Mouse (Mus musculus): Measurements from ENCODE around the gene Ppp3ca.

Gene Ppp3ca

GRCm38 (mm10) chr3:136714307-136715039 is 44.5 kb downstream of the Ppp3ca start:
- in situ Hi-C loops (cut with MboI; ENCODE audit: unreplicated experiment in 2 of 2) = no loop called here

DNA sequence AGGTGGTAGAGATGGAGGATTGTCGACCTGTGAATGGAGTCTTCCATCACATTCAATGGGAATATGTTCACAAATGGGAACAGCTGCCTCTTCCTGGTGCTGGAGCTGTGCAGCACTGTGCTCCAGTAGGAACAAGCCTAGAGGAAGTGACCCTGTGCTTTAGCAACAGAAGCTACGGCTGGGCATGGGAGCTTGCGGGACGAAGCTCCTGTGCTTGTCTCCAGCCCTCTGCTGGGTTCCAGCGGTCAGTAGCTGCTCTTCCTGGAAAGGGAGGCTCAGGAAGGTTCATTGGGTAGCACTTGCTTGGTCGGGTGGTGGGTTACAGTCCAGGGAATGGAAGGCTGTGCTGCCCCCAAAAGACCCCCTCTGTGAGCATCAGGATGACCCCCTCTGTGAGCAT is 46.3 kb downstream of the Ppp3ca start:
- in situ Hi-C loops (cut with MboI; ENCODE audit: unreplicated experiment in 2 of 2) = no loop called here

DNA sequence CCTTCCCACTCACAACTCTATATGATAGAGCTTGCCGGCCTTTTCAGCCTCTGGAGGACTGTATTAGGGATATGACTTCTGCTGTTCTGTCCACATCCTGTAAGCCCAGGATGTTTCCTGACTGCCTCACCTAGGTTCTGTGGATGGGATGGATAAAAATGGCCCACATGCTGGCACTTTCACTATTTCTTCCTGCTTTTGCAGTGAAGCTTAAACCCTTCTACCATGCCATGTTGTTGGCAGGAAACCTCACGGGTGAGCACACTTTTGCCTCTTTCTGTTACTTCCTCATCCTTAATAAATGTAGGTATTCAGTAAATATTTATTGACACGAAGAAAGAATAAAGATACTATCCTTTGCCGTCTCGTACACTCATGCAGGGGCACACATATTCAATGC is 48.5 kb downstream of the Ppp3ca start:
- in situ Hi-C loops (cut with MboI; ENCODE audit: unreplicated experiment in 2 of 2) = no loop called here

- in situ Hi-C loops (cut with MboI; ENCODE audit: unreplicated experiment in 2 of 2) = no loop called here
Observed at GRCm38 (mm10) chr3:136721241-136721640, 51.3 kb downstream of the Ppp3ca start.

GRCm38 (mm10) chr3:136721804-136722427 is 52.0 kb downstream of the Ppp3ca start:
- in situ Hi-C loops (cut with MboI; ENCODE audit: unreplicated experiment in 2 of 2) = no loop called here

GRCm38 (mm10) chr3:136722493-136722892 is 52.6 kb downstream of the Ppp3ca start:
- in situ Hi-C loops (cut with MboI; ENCODE audit: unreplicated experiment in 2 of 2) = no loop called here

DNA sequence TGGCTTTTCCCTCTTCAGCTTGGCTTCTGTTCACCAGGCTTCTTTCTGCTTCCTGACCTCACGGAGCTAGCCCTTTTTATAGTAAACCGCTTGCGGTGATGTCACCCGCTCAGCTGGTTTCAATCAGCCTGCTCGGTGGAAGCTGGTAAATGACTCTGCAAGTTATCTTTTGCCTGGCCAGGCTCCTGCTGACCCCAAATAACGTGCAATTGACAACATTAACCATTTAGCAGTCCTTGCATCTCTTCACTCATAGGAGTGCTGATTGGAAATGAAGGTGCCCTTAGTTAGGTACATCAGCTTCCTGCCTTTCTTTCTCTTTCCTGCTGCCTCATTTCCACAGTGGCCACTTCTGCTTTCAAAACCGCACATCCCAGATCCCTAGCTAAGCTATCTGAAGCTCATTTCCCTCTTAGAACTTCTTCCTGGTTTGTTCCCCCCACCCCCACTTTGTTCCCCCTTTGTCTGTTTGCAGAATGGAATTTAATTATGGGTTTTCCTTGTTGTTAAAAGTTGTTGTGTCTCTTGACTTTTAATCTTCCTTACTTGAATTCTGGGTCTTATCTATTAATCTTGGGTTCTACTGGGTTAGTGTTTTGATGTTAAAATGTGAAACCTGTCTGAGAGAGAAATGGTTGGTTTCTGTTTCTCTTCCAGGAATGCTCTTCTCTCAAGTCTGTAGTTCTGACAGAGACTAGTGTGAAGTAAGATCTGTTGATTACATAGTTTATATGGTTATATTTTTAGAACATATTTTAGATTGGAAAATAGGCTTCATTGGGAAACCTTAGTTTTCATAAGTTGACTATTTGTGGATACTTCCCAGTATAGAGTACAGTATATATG is 55.6 kb downstream of the Ppp3ca start:
- in situ Hi-C loops (cut with MboI; ENCODE audit: unreplicated experiment in 2 of 2) = no loop called here

- in situ Hi-C loops (cut with MboI; ENCODE audit: unreplicated experiment in 2 of 2) = no loop called here
Observed at GRCm38 (mm10) chr3:136727877-136728276, 58.0 kb downstream of the Ppp3ca start.

GRCm38 (mm10) chr3:136729978-136730377 is 60.1 kb downstream of the Ppp3ca start:
- in situ Hi-C loops (cut with MboI; ENCODE audit: unreplicated experiment in 2 of 2) = no loop called here

GRCm38 (mm10) chr3:136731579-136731978 is 61.7 kb downstream of the Ppp3ca start:
- in situ Hi-C loops (cut with MboI; ENCODE audit: unreplicated experiment in 2 of 2) = no loop called here

GRCm38 (mm10) chr3:136736021-136736420 is 66.1 kb downstream of the Ppp3ca start:
- in situ Hi-C loops (cut with MboI; ENCODE audit: unreplicated experiment in 2 of 2) = no loop called here

DNA sequence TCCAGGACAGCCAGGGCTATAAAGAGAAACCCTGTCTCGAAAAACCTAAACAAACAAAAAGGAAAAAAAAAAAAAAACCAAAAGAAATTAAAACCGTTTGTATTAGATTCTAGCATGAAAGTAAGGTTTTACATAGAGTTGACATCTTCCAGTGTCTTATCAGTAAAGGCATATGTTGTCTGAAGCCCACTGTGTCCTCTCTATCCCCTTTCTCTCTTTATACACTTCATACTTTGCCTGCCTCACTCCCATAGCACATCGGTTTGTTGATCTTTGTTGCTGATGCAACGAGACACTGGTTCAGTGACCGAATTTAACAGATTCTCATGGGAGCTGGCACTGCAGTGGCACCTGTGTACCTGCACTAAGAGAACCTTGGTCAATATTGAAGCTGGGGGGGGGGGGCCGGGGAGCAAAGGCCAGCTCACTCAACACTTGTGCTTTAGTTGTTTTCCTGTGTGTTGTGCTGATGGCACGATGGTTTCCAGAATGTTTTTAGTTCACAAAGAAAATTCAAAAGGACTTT is 66.9 kb downstream of the Ppp3ca start:
- in situ Hi-C loops (cut with MboI; ENCODE audit: unreplicated experiment in 2 of 2) = no loop called here

DNA sequence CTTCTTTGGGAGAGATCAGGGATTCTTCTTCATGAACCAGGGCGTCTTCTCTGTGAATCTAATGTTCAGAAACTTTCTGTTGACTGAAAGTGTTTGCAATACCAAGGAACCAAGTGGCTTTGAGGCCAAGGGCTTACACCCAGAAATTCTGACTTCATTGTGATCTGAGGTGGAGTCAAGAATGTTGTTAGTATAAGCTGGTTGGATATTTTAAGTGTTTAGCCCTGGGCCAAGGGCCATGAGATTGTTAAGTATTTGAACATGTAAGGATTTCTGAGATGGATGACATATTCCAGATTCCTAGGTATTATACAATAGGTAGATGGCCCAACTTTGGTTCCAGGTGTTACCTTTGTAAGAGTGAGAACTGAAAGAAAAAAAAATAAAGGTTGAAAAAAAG is 68.5 kb downstream of the Ppp3ca start:
- in situ Hi-C loops (cut with MboI; ENCODE audit: unreplicated experiment in 2 of 2) = no loop called here

DNA sequence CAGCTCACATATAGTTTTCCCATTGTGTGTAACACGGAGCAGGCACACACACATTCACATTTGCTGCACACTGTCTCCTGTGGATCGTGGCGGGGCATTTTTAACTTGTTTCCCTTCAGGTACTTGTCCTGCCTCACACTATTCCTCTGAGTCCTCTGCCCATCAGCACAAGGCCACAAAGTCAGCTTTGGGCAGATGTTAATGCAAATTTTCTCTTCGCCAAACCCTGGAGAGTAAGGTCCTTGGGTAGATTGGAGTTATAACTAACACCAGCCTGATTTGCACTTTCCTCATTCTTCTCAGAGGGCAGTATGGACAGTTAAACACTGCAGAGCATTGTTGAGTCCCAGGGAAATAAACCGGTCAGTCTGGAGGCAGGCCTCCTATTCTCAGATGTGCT is 69.0 kb downstream of the Ppp3ca start:
- in situ Hi-C loops (cut with MboI; ENCODE audit: unreplicated experiment in 2 of 2) = no loop called here

DNA sequence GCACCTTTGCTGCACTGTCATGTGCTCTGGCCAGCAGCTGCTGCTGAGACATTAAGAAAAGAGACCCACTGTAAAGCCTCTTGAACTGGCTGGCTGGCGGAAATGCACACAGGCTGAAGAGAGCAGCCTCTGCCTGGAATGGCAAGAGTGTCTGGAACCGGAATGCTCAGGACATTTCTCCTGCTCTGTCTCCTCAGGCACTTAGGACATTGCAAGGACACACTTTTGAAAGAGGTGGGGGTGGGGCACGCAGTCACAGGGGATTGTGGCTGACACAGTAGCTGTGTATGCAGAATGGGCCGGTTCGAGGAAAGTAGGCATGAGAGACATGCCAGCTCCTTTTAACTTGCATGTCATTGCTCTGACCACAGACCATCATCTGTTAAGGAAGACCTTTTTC is 71.7 kb downstream of the Ppp3ca start:
- in situ Hi-C loops (cut with MboI; ENCODE audit: unreplicated experiment in 2 of 2) = no loop called here

- in situ Hi-C loops (cut with MboI; ENCODE audit: unreplicated experiment in 2 of 2) = no loop called here
Observed at GRCm38 (mm10) chr3:136742258-136743057, 72.5 kb downstream of the Ppp3ca start.

- in situ Hi-C loops (cut with MboI; ENCODE audit: unreplicated experiment in 2 of 2) = no loop called here
Observed at GRCm38 (mm10) chr3:136744295-136744897, 74.5 kb downstream of the Ppp3ca start.

- in situ Hi-C loops (cut with MboI; ENCODE audit: unreplicated experiment in 2 of 2) = no loop called here
Observed at GRCm38 (mm10) chr3:136745456-136745855, 75.5 kb downstream of the Ppp3ca start.

- in situ Hi-C loops (cut with MboI; ENCODE audit: unreplicated experiment in 2 of 2) = no loop called here
Observed at GRCm38 (mm10) chr3:136748761-136749476, 79.0 kb downstream of the Ppp3ca start.

DNA sequence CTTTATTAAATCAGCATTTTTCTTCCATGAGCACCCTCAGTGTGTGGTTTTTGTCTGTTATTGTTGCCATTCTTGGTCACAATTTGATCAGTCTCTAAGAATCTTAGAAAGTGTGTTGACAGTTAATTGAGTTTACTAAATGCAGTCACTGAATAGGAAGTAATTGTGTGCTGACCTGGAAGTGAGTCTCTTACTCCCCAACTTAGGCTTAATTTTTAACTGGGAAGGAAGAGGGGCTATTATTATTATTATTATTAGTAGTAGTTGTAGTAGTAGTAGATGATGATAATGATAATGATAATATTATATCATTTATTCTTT is 79.5 kb downstream of the Ppp3ca start:
- in situ Hi-C loops (cut with MboI; ENCODE audit: unreplicated experiment in 2 of 2) = no loop called here

Data from v-Abl transformed pro-B cells (cell line).